Mouse (Mus musculus) kidney, postnatal 0 days (tissue): ENCODE data around the gene Smoc1. TPM values are rescaled to one million over a fixed set of nuclear protein-coding genes. Genes with fewer than 3 reads are reported as not detected.

ENCODE experiments used
- ATAC-seq: fragments of 200-750 bp; cut with Nextera tagmentation; replicated peaks from 2 replicates; pipeline ENCODE4 v1.8.0; 2017; ENCODE audit warnings: low read depth, moderate number of reproducible peaks, moderate TSS enrichment, moderate library complexity; ENCODE audit not compliant: low FRiP score
- DNase-seq: peaks from one replicate; pipeline ENCODE4 v3.0.0-alpha.2; 2016; ENCODE audit warnings: low spot score
- H3K27ac ChIP-seq: fragments of 300-500 bp; sonication (generic); 2 replicates; pipeline ENCODE4 v1.5.1; 2014; ENCODE audit warnings: mild to moderate bottlenecking
- H3K27me3 ChIP-seq: fragments of 300-500 bp; sonication (generic); 2 replicates; pipeline ENCODE4 v1.6.1; 2014; ENCODE audit warnings: low read length, mixed read lengths; ENCODE audit not compliant: insufficient read depth
- H3K36me3 ChIP-seq: fragments of 300-500 bp; sonication (generic); 2 replicates; pipeline ENCODE4 v1.6.1; 2014; ENCODE audit warnings: low read length, mixed read lengths; ENCODE audit not compliant: insufficient read depth
- H3K4me1 ChIP-seq: fragments of 300-500 bp; sonication (generic); replicated peaks from 2 replicates; pipeline ENCODE4 v1.6.1; 2014; ENCODE audit warnings: antibody characterized with exemption, low read length, mixed read lengths; ENCODE audit not compliant: insufficient read depth
- H3K4me2 ChIP-seq: fragments of 300-500 bp; sonication (generic); 2 replicates; pipeline ENCODE4 v1.6.1; 2014; ENCODE audit warnings: mild to moderate bottlenecking, low read length, moderate library complexity, mixed read lengths
- H3K4me3 ChIP-seq: fragments of 300-500 bp; sonication (generic); replicated peaks from 2 replicates; pipeline ENCODE4 v1.5.1; 2014; ENCODE audit warnings: low read depth, low read length
- H3K9ac ChIP-seq: fragments of 300-500 bp; sonication (generic); 2 replicates; pipeline ENCODE4 v1.6.1; 2014; ENCODE audit warnings: low read depth, low read length
- H3K9me3 ChIP-seq: fragments of 300-500 bp; sonication (generic); replicated peaks from 2 replicates; pipeline ENCODE4 v1.6.1; 2016; ENCODE audit warnings: low read length, inconsistent platforms, mixed read lengths
- CTCF ChIP-seq: IDR thresholded peaks from 2 replicates; pipeline ENCODE4 v1.5.1; 2016; ENCODE audit warnings: antibody characterized with exemption, low read depth, mild to moderate bottlenecking, moderate library complexity
- WGBS: fragments of 180-500 bp; shearing (Covaris S2); extraction: QIAGEN DNeasy Blood & Tissue Kit; methylation state at CpG from one replicate; pipeline ENCODE4 v1.1.7; 2014; 5-methylcytosine and 5-hydroxymethylcytosine counted together
- polyA plus RNA-seq: library from polyadenylated mRNA; unstranded; fragments of >200 nt; fragmentation: Nextera tagmentation; extraction: Ambion mirVana; gene quantifications from 2 replicates; pipeline ENCODE4 v1.2.1, GENCODE M21; 2015

Gene Smoc1
- polyA plus RNA-seq, 1 experiment from 2014 or later: 0.72 TPM

DNA sequence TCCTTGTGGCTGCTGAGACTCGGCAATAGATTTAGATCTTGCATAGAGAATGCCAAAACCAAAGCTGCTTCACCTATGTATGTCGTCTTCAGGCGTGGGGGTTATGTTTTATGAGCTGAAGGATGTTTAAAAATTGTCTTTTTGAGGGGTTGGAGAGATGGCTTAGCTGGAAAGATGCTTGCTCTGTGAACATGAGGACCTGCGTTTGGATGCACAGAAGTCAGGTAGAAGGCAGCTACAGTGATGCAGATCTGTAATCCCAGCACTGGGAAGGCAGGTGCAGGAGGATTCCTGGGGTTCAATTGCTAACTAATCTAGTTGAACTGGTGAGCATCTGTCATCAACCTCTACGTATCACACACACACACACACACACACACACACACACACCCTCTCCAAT is 61.5 kb downstream of the Smoc1 start:
- Histone ChIP-seq H3K27me3 (0 out of 2 replicates have a peak, but pooled peaks cover 3% of the 10 kb centered on the region), H3K4me1 (no peaks in the 10 kb centered on the region), H3K36me3 (no peaks in the 10 kb centered on the region), H3K9me3 (no peaks in the 10 kb centered on the region), H3K9ac (no peak overlapping the region), H3K4me2 (no peak overlapping the region), H3K4me3 (no peak overlapping the region), H3K27ac (no peak overlapping the region)
- DNase-seq (no peak), ATAC-seq (no peak)
- no peak for TF ChIP-seq CTCF
- 24% methylated on average over 5 of the region's 5 CpGs for WGBS

GRCm38 (mm10) chr12:81091641-81092040 is 65.0 kb downstream of the Smoc1 start:
- DNase-seq (no peak), ATAC-seq (no peak)
- 93% methylated on average over 5 of the region's 5 CpGs for WGBS
- Histone ChIP-seq H3K9ac (no peak overlapping the region), H3K36me3 (no peaks in the 10 kb centered on the region), H3K4me1 (no peaks in the 10 kb centered on the region), H3K9me3 (no peaks in the 10 kb centered on the region), H3K27ac (no peak overlapping the region), H3K27me3 (0 out of 2 replicates have a peak, but pooled peaks cover 3% of the 10 kb centered on the region), H3K4me2 (no peak overlapping the region), H3K4me3 (no peak overlapping the region)
- TF ChIP-seq CTCF: no peak

DNA sequence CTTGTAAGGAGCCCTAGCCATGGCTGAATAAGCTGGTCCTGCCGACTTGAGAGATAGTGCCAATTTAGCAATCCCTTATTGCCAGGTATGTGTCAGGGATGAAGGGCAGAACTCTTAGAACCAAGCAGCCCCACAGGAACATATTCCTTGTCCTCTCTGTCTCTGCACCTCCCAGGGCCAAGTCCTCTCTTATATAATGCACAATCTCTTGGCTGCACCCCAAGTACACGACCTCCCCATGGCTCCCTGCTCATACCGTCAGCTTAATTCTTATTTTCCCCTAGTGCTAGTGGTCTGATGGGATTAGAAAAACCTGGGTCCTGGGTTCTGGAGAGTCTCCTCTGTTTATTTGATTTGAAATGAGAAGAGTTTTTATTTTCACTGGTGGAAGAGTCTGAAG is 66.0 kb downstream of the Smoc1 start:
- Histone ChIP-seq H3K27ac (no peak overlapping the region), H3K4me2 (no peak overlapping the region), H3K36me3 (no peaks in the 10 kb centered on the region), H3K4me3 (no peak overlapping the region), H3K9me3 (no peaks in the 10 kb centered on the region), H3K9ac (no peak overlapping the region), H3K27me3 (0 out of 2 replicates have a peak, but pooled peaks cover 3% of the 10 kb centered on the region), H3K4me1 (no peaks in the 10 kb centered on the region)
- TF ChIP-seq CTCF: no peak
- no peak for ATAC-seq
- no peak for DNase-seq
- WGBS: 70% methylated on average over 3 of the region's 3 CpGs

DNA sequence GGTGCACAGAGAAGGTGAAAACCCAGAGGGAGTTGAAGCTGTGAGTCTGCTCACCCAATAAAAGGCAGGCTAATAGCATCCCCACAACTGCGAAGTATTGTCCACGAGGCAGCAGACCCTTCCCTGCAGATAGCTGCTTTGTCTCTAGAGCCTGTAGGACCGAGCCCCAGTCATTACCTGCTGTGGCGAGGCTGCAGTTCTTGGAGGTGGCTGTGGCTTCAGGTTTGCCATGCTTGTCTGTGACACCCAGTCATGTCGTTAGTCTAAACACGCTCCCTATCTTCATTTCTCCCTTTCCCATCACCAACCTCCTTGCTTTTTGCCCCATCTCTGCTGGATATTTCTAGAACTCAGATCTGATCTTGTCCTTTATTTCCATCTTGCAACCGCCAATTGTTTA is 66.6 kb downstream of the Smoc1 start:
- no peak for DNase-seq
- no peak for TF ChIP-seq CTCF
- WGBS: 60% methylated on average over 7 of the region's 7 CpGs

DNA sequence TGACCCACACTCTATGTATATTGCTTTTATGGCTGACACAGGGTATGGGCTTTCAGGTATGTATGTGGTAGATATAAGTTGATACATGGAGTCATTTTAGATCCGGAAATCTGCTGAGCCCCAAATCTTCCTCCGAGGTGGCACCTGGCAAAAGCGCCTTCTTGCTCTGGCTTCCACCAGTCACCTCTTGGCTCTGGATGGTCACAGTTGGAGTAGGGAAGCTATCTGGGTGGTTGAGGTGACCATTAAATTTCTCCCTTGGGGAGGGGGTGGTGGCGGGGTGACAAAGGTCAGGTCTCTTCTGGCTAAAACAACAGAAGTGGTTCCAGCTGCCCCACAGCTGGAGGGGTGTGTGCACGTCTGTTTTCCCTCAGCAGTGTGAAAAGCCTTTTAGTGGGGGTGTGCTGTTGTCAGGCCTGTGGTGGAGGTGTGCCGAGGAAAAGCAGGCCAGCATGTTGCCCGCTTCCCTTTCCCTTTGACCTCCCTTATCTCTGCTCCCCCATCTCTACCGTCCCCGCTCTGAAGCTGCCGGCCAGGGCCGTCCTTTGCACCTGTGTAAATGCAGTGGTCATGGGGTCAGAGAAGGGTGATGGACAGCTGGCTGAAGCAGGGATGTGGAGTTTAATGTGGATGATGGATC is 68.3 kb downstream of the Smoc1 start:
- no peak for DNase-seq
- no peak for TF ChIP-seq CTCF
- H3K9ac ChIP-seq: no peak overlapping the region
- H3K27ac ChIP-seq: no peak overlapping the region
- no peak overlapping the region for H3K4me3 ChIP-seq
- 16% methylated on average over 11 of the region's 11 CpGs for WGBS
- 0 out of 2 replicates have a peak, but pooled peaks cover 3% of the 10 kb centered on the region for H3K27me3 ChIP-seq
- no peak for ATAC-seq
- H3K9me3 ChIP-seq: no peaks in the 10 kb centered on the region
- H3K4me2 ChIP-seq: no peak overlapping the region
- H3K36me3 ChIP-seq: no peaks in the 10 kb centered on the region
- no peaks in the 10 kb centered on the region for H3K4me1 ChIP-seq

More for the DNA sequence above, 66.6 kb downstream of the Smoc1 start:
- no peak overlapping the region for H3K4me2 ChIP-seq
- H3K36me3 ChIP-seq: no peaks in the 10 kb centered on the region
- no peak overlapping the region for H3K4me3 ChIP-seq
- H3K27ac ChIP-seq: no peak overlapping the region
- 0 out of 2 replicates have a peak, but pooled peaks cover 3% of the 10 kb centered on the region for H3K27me3 ChIP-seq
- no peak for ATAC-seq
- no peaks in the 10 kb centered on the region for H3K4me1 ChIP-seq
- no peak overlapping the region for H3K9ac ChIP-seq
- H3K9me3 ChIP-seq: no peaks in the 10 kb centered on the region

- 0 out of 2 replicates have a peak, but pooled peaks cover 1% of the 10 kb centered on the region for H3K27me3 ChIP-seq
- no peaks in the 10 kb centered on the region for H3K4me1 ChIP-seq
- 69% methylated on average over 7 of the region's 7 CpGs for WGBS
- ATAC-seq (no peak), DNase-seq (no peak)
- no peak overlapping the region for H3K27ac ChIP-seq
- no peak overlapping the region for H3K4me3 ChIP-seq
- no peak for TF ChIP-seq CTCF
- no peak overlapping the region for H3K9ac ChIP-seq
- H3K4me2 ChIP-seq: no peak overlapping the region
- no peaks in the 10 kb centered on the region for H3K9me3 ChIP-seq
- H3K36me3 ChIP-seq: no peaks in the 10 kb centered on the region
Measured at GRCm38 (mm10) chr12:81097267-81097666, 70.7 kb downstream of the Smoc1 start.

DNA sequence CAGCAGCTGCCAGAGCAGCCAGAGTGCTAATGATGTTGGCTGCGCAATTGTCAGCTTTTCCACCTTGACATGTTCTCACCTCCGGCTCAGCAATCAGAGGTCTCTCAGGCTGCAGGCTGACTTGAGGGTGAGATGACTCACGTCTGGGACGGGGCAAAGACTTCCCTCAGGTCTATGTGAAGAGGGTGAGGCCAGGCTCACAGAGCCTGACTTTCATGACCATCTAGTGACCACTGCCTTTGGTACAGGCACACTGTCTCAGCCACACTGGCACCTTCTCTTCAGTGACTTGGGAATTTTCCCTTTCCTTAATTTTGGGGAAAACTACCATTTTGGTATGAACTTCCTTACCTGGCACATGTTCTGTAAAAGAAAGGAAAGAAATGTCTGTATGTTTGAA is 71.1 kb downstream of the Smoc1 start:
- Histone ChIP-seq H3K9ac (no peak overlapping the region), H3K4me1 (no peaks in the 10 kb centered on the region), H3K36me3 (no peaks in the 10 kb centered on the region), H3K4me2 (no peak overlapping the region), H3K9me3 (no peaks in the 10 kb centered on the region), H3K27ac (no peak overlapping the region), H3K4me3 (no peak overlapping the region), H3K27me3 (no peaks in the 10 kb centered on the region)
- 44% methylated on average over 4 of the region's 4 CpGs for WGBS
- DNase-seq (no peak), ATAC-seq (no peak)
- TF ChIP-seq CTCF: no peak
